In the genomic region with DNA sequence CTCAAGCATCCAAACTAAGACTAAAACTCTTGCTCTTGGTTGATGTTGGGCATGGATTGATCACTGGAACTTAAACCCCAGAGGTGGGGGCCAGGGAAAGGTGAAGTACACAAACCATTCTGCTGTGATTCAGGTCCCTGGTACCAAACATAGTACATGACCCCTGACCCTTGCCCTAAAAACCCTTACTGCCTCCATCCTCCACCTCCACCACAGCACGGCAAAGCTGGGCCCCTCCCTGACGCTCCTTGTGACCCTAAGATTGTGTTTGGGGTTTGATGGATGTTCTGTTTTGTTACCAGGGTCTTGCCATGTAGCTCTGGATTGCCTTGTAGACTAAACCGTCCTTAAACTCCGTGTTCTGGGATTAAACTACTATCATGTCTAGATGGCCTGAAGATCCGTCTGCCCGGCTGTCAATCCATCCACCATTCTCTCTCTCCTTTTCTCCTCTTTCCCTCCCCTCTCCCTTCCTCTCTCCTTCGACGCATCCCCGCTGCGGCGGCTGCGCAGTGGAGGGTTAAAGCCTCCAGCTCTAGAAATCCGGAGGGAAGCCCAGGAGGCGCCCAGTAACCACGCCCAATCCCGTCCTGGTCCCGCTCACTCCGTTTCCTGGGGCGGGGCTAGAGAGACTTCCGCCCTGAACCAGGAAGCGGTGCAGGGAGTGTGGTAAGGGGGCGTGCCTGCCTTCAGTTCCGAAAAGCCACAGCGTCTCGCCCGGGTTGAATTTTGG, we compare ENCODE assay signal across 8 mouse cellular contexts. TPM values are rescaled to one million over a fixed set of nuclear protein-coding genes. Genes with fewer than 3 reads are reported as not detected.
DNase-seq lines count a peak whose midpoint lies in the region; ATAC-seq lines count a peak whose summit lies in the region.

A gene (plus strand): TSS at position 643 of the 733 bp plus-strand sequence.

- ATAC-seq in frontal cortex, adult (ENCODE audit: low TSS enrichment), result peak; percentile 90
- ATAC-seq in hindbrain, embryonic 11.5 days (ENCODE audit: low FRiP score), result peak; percentile 94

- WGBS in hindbrain, embryonic 11.5 days, result 1% methylated on average over 26 of the region's 26 CpGs

- peak within 1 kb of the TSS; percentile 95 for H3K4me2 ChIP-seq in hindbrain, embryonic 11.5 days (replicated peaks; ENCODE audit: low read depth, low read length)

- peak; percentile 92 for DNase-seq in MEL-GATA-1-ER (ENCODE audit: extremely low read depth, low read depth)
- peak; percentile 93 for DNase-seq in cerebellum, adult 8-10 months
- DNase-seq in hindbrain, embryonic 11.5 days (ENCODE audit: low spot score), result peak; percentile 97
- DNase-seq in layer of hippocampus, postnatal 10 days (ENCODE audit: low spot score in 2 of 2), result peak; percentile 93 to 96
- DNase-seq in lung, postnatal 10 days, result peak; percentile 98
- peak; percentile 94 for DNase-seq in ovary, postnatal 36 days (ENCODE audit: low spot score)
- peak; percentile 96 for DNase-seq in thymus, postnatal 25 days

- peak within 1 kb of the TSS; percentile 61; the same call in 1 of the 2 replicates for H3K27ac ChIP-seq in hindbrain, embryonic 11.5 days (ENCODE audit: low read depth, low read length)

- no peaks in the 10 kb centered on the region for H3K27me3 ChIP-seq in hindbrain, embryonic 11.5 days (ENCODE audit: control insufficient read depth, insufficient read depth, low read length)

- no peaks in the 10 kb centered on the region for H3K9me3 ChIP-seq in hindbrain, embryonic 11.5 days (ENCODE audit: control insufficient read depth, low read length)

- peak within 1 kb of the TSS; percentile 87 for H3K4me3 ChIP-seq in hindbrain, embryonic 11.5 days (ENCODE audit: low read depth, low read length)

- H3K36me3 ChIP-seq in hindbrain, embryonic 11.5 days (ENCODE audit: control insufficient read depth, insufficient read depth, low read length), result no peaks in the 10 kb centered on the region

- peaks cover 2% of the 10 kb centered on the region; the same call in 1 of the 2 replicates for H3K4me1 ChIP-seq in hindbrain, embryonic 11.5 days (replicated peaks; ENCODE audit: control insufficient read depth, insufficient read depth, low read length)

- H3K9ac ChIP-seq in hindbrain, embryonic 11.5 days (ENCODE audit: low read depth, low read length), result peak within 1 kb of the TSS; percentile 66

RNA-seq across cellular contexts. Expression of the gene that starts here (rescaled TPM):
- 7.5 and 9.0 TPM in 2 replicates for polyA plus RNA-seq in hindbrain, embryonic 11.5 days (2014; fragmentation: Nextera tagmentation; extraction: Ambion mirVana)
- 10 to 100 TPM; 10.3 to 11.1 TPM for total RNA-seq in layer of hippocampus, postnatal 10 days (2021)

Comparison
In these comparisons a context has a peak if more than half of its experiments do, and no peak if none do; other contexts are left out.
1. Peak in every context shown above with its lines: DNase-seq, ATAC-seq, H3K4me3 ChIP-seq and H3K27ac ChIP-seq.